Mouse (Mus musculus) layer of hippocampus, postnatal 36 days (tissue): ENCODE results near the gene Zfp275. TPM values are rescaled to one million over a fixed set of nuclear protein-coding genes. Genes with fewer than 3 reads are reported as not detected.
"Not testable (repeated sequence)": the region's sequence is repeated elsewhere in the genome, so short reads cannot be mapped to it uniquely, and the experiment has no call there.

ENCODE experiments used
- DNase-seq, 2 experiments: peaks; one replicate each; pipeline ENCODE4 v3.0.0; 2022
- total RNA-seq, 2 experiments: library from RNA; stranded (reverse); gene quantifications; 2 replicates each; pipeline ENCODE4 v1.2.3; 2021

Gene Zfp275
- 10 to 100 TPM; 11.4 to 11.5 TPM for total RNA-seq

GRCm38 (mm10) chrX:73342483-73342895, at the start of gene Zfp275:
Gene Zfp275 (plus strand): TSS chrX:73342621.
- DNase-seq: peak; percentile 67 to 68

GRCm38 (mm10) chrX:73292876-73293275, 49.5 kb upstream of the Zfp275 start, which contains the start of the genes Xlr5a and Xlr5c:
Gene Xlr5a (minus strand): TSS chrX:73292976.
Gene Xlr5c (minus strand): TSS chrX:73292976.
- DNase-seq: not testable (repeated sequence)

- not testable (repeated sequence) for DNase-seq
Measured at GRCm38 (mm10) chrX:73295745-73296144, 46.7 kb upstream of the Zfp275 start.

GRCm38 (mm10) chrX:73312522-73312921, 29.9 kb upstream of the Zfp275 start:
- peak in 1 of 2 experiments; percentile 10 for DNase-seq

GRCm38 (mm10) chrX:73321029-73321428, 21.4 kb upstream of the Zfp275 start:
- DNase-seq: no peak

- no peak for DNase-seq
Measured at GRCm38 (mm10) chrX:73327215-73327614, 15.2 kb upstream of the Zfp275 start.

GRCm38 (mm10) chrX:73333548-73333947, 8.9 kb upstream of the Zfp275 start:
- no peak for DNase-seq

GRCm38 (mm10) chrX:73336740-73337139, 5.7 kb upstream of the Zfp275 start, which contains the start of gene Gm45015:
Gene Gm45015 (minus strand): TSS chrX:73336840.
- no peak for DNase-seq

- no peak for DNase-seq
Measured at GRCm38 (mm10) chrX:73341473-73341872, 948 bp upstream of the Zfp275 start.

GRCm38 (mm10) chrX:73342068-73342467, 353 bp upstream of the Zfp275 start:
- DNase-seq: no peak

GRCm38 (mm10) chrX:73342941-73343735, 717 bp downstream of the Zfp275 start:
- peak in 1 of 2 experiments; percentile 10 for DNase-seq

- no peak for DNase-seq
Measured at GRCm38 (mm10) chrX:73343802-73344201, 1.4 kb downstream of the Zfp275 start.

- no peak for DNase-seq
Measured at GRCm38 (mm10) chrX:73344346-73344745, 1.9 kb downstream of the Zfp275 start.

- no peak for DNase-seq
Measured at GRCm38 (mm10) chrX:73356163-73356562, 13.7 kb downstream of the Zfp275 start.

- no peak for DNase-seq
Measured at GRCm38 (mm10) chrX:73356719-73357118, 14.3 kb downstream of the Zfp275 start.

- DNase-seq: no peak
Measured at GRCm38 (mm10) chrX:73363291-73363690, 20.9 kb downstream of the Zfp275 start.

- peak in 1 of 2 experiments; percentile 6 for DNase-seq
Measured at GRCm38 (mm10) chrX:73384419-73384818, 42.0 kb downstream of the Zfp275 start.

- DNase-seq: no peak
Measured at GRCm38 (mm10) chrX:73384924-73385323, 42.5 kb downstream of the Zfp275 start.

GRCm38 (mm10) chrX:73391481-73391880, 49.1 kb downstream of the Zfp275 start:
- DNase-seq: no peak

GRCm38 (mm10) chrX:73396446-73396845, 54.0 kb downstream of the Zfp275 start:
- DNase-seq: no peak

- not testable (repeated sequence) for DNase-seq
Measured at GRCm38 (mm10) chrX:73398636-73399035, 56.2 kb downstream of the Zfp275 start, which contains the start of gene Gm18336. Gene Gm18336 (minus strand): TSS chrX:73398736.

GRCm38 (mm10) chrX:73400951-73401350, 58.5 kb downstream of the Zfp275 start:
- no peak for DNase-seq

- DNase-seq: no peak
Measured at GRCm38 (mm10) chrX:73401616-73402015, 59.2 kb downstream of the Zfp275 start.
